Mouse (Mus musculus): Measurements from ENCODE around the gene Kcnq2. TPM values are rescaled to one million over a fixed set of nuclear protein-coding genes. Genes with fewer than 3 reads are reported as not detected.

Kcnq2 gene
- not detected for polyA plus RNA-seq (2017; shearing (Covaris generic))

DNA sequence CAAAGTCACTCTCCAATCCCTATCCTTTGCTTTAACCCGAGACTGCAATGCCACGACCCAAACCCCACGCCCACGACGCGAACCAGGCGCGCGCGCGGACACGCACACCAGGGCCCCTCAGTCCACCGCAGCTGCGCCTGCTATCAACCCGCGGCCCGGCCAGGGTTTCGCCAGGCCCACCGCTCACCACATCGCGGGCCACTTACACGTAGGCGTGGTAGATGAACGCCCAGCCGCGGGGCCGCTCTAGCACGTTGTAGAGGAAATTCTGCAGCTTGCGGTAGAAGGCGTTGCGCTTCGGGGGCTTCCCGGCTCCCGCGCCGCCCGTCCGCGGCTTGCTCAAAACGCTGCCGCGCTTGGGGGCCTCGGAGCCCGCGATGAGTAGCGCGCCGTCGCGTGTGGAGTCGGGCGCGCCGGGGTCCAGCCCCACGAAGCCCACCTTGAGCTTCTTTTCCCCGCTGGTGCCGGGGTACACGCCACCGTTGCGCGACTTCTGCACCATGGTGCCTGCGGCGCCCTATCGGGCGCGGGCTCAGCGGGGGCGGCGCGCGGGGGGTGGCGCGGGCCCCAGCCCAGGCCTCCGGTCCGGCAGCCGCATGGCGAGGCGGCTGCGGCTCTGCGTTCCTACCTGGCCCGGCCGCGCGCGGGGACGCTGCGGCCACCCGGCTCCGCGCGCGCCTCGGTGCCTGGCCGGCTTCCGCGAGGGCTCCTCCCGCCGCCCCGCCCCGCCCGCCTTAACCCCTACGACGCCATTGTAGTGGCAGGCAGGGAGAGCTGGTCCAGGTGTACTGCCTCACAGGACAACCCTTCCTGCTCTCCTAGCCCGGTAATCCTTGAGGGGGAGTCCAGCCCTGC lies at the start of gene Kcnq2:
TSS of gene Kcnq2 (minus strand) at position 710 of the 855 bp plus-strand sequence.
- ATAC-seq: no peak

- no peak for ATAC-seq
These were observed 45.8 kb upstream of the Kcnq2 start for GRCm38 (mm10) chr2:181180898-181181297.

- ATAC-seq: no peak
These were observed 43.4 kb upstream of the Kcnq2 start for GRCm38 (mm10) chr2:181178471-181178870.

- no peak for ATAC-seq
These were observed 42.9 kb upstream of the Kcnq2 start for GRCm38 (mm10) chr2:181178015-181178414.

GRCm38 (mm10) chr2:181174646-181175045 lies 39.5 kb upstream of the Kcnq2 start:
- no peak for ATAC-seq

DNA sequence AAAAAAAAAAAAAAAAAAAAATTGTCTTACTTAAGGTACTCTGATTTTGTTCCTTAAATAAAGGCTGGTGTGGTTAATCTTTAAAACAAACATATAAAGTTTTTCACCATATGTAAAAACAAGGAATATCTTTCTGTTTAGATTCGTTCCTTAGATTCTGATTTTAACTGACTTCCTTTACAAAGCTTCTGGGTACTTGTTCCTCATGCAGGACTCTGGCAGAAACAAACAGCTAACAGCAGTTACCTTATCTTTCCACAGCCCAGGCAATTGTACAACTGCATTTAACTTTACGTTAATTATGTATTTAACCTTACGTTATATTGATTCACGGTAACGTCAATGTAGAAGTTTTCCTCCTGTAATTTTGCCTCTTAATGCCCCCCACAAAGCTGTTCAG lies 31.4 kb upstream of the Kcnq2 start:
- no peak for ATAC-seq

DNA sequence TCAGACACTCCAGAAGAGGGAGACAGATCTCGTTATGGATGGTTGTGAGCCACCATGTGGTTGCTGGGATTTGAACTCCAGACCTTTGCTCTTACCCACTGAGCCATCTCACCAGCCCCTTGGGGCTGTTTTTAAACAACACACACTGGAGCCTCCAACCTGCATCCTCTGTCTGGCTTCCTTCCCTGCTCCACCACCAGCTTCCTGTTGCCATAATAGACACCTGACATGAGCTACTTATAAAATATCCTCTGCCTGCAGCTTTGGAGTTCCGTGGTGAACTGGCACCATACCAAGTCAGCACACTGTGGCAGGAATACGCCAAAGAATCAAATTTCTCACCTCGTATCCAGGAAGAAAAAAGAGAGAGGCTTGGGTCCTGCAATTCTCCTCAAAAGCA lies 25.7 kb upstream of the Kcnq2 start:
- ATAC-seq: no peak

- no peak for ATAC-seq
These were observed 24.7 kb upstream of the Kcnq2 start for GRCm38 (mm10) chr2:181159771-181160170.

GRCm38 (mm10) chr2:181159091-181159514 lies 24.0 kb upstream of the Kcnq2 start:
- ATAC-seq: no peak

DNA sequence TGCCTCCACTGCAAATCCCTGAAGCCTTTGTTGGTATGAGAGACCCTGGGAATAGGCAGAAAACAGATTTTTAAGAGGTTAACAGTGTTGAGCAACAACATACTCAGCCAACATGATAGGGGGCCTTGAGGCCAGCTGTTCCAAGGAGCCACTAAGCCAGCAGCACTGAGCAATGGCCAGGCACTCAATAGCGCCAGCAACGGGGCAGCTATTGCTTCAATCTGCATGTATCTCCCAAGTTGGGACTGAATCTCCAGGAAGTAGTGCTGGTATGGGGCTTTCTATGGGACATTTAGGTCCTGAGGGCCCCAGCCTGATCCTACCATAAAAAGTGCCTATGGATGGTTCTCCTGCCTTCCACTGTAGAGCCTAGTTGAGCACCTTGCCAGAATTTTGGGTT lies 23.4 kb upstream of the Kcnq2 start:
- no peak for ATAC-seq

DNA sequence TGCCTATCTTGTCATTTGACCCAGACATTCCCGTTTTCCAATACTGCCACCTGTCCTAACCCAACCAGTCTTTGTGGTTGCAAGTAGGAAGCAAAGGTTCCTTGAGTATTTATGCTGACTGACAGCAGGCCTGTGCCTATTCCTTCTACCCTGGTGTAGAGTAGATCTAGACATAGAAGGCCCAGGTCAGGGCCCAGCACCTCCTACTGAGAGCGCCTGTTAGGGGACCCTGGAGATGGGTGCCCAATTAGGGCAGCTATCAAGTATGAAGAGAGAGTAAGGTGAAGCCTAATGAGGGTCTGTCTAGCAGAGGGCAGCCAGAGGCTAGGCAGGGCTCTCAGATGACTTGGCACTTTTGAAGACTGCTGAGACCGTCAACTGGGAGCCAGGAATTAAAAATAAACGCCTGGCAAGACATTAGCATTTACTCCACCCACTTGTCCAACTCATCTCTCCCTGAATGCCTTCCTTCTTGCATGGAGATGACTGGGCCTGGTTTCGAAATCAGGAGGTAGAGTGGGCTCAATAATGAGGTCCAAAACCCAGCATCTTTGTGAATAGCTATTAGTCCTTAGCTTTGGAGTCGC lies 22.7 kb upstream of the Kcnq2 start:
- no peak for ATAC-seq

GRCm38 (mm10) chr2:181157180-181157579 lies 22.1 kb upstream of the Kcnq2 start:
- no peak for ATAC-seq

DNA sequence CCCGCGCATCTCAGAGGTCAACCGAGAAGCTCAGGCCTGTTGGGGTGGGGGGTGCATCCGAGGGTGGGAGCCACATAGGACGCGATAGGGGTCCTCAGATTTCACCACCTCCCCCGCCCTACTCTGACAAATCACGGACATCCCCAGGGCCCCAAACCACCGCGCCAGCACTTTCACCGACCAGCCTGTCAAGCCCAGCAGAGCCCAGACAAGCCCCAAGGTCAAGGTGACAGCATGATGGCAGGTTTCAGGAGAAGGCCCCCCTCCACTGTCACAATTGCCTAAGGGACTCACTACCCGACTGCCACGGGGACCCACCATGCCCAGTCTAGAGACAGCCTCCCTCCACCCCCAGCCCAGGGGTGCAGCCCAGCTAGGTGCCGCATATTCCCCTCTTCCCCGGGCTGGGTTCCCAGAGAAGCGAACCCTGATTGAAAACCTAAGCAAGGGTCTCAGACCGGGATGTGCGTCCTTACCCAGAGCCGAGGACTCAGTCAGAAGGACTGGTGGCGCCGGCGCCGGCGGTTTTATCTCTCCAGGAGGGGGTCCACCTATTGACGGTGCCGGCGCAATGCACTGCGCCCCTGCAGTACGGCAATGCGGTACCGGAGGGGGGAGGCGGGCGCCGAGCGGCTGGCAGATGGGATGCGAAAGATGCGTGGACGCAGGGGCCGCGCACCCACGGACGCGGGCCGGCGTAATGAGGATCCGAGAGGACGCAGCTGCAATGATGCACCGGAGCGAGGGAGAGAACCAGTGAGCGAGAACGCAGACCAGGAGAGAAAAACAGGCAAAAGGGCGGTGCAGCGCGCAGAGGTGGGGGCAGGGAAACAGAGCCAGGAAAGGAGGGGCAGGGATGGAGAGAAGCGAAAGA lies 21.4 kb upstream of the Kcnq2 start, which contains the start of gene Eef1a2:
TSS of gene Eef1a2 (minus strand) at position 767 of the 874 bp plus-strand sequence.
- no peak for ATAC-seq

DNA sequence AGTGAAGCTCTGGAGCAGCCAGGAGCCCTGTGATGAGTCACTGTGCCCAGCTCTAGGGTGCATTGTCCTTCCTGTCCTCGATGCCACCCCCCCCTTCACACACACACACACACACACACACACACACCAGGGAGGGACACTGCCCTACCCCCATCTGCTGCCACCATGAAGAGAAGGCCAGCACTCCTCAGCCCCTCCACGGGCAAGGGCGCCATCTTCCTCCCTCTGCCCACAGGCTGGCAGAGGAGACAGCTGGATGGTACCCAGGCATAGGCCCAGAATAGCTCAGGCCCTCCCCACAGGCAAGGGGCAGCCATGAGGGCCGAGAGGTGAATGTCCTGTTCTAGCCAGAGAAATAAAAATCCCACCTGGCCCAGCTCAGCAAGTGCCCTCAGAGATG lies 20.7 kb upstream of the Kcnq2 start:
- no peak for ATAC-seq

- ATAC-seq: no peak
These were observed 19.8 kb upstream of the Kcnq2 start for GRCm38 (mm10) chr2:181154831-181155415.

GRCm38 (mm10) chr2:181154361-181154760 lies 19.3 kb upstream of the Kcnq2 start:
- no peak for ATAC-seq

DNA sequence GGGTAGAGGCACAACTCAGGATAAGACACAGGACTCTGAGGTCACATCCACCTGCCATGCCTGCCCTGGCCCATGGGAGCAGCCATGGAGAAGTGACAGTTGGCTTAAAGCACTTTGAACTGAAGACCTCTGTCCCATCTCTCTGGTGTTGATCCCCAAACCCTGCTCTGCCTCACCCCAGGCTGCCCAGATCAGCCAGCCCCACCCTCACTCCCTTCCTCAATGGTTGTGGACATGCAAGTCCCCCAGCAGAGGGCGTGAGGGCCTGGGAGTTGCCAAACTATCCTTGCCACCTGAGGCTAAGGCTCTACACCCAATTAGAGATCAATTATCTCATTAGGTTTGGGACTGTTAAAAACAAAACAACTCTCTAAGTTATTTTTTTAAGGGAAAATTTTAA lies 18.7 kb upstream of the Kcnq2 start:
- ATAC-seq: no peak

GRCm38 (mm10) chr2:181153131-181153530 lies 18.0 kb upstream of the Kcnq2 start:
- no peak for ATAC-seq

GRCm38 (mm10) chr2:181152701-181153100 lies 17.6 kb upstream of the Kcnq2 start:
- no peak for ATAC-seq

DNA sequence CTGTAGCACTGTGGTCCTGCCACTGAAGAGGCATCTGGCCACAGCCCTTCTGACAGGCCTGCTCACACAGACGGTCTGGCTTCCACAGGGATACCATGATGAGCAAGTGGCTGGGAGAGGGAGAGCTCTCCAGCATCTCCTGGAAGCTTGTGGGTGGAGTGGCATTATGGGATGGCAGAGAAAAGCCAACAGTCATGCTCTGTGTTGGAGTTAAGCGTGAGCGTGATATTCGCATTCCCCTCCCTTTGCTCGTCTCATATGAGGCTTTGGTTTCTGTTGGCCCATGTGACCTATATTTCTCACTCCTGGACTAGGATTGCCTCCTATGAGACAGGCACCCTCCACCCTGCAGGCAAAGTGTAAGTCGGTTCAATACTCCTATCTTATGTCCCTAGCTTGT lies 15.2 kb upstream of the Kcnq2 start:
- ATAC-seq: no peak

DNA sequence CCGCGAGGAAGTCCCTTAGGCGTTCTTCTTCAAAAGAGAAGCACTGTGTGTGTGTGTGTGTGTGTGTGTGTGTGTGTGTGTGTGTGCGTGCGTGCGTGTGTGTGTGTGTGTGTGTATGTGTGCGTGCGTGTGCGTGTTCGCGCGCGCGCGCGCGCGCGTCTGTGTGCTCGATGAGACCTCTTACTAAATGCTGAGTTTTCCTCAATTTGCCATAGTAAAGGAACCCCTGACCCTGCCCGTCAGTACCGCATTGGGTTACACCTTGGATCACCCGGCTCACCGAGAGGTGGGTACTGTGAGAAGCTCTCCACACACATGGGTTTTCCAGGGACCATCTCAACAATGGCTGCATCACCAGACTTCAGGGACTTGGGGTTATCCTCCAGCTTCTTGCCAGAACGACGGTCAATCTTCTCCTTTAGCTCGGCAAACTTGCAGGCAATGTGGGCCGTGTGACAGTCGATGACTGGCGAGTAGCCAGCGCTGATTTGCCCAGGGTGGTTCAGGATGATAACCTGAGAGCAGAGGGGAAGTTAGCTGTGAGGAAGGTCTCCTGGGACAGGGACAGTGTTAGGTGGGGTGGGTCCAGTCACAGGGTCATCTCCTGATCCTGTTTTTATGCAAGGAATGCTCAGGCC lies 13.3 kb upstream of the Kcnq2 start:
- ATAC-seq: no peak

Measured in activated CD4-positive, CD25-positive, alpha-beta regulatory T cell, adult 4 months (primary cell).